Mouse (Mus musculus): ENCODE data around the gene Il1r1.

DNA sequence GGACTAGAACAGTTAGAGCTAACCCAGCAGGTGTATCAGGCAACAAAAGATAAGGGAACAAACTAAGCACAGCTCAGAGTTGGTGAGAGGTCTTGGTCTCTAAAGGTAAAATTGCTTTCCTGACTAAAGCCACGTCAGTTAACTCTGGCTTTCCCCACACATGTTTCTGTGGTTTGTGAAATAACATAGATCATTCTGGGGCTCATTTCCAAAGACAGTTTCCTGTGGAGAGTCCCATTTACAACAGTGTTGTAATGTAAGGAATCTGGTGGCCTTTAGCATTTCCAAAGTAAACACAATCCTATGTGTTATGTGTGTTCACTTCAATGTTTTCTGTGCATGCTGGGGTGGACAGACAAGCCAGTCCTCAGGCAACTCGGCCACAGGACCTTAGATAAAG lies 134.9 kb downstream of the Il1r1 start:
- TF ChIP-seq CTCF (IDR thresholded peaks at IDR 0.05; ENCODE audit: borderline replicate concordance, extremely low read depth, insufficient read depth, insufficient read length), result no peak
- no peak for TF ChIP-seq POLR2A (IDR thresholded peaks at IDR 0.05; ENCODE audit: borderline replicate concordance, extremely low read depth, insufficient read depth, insufficient read length, poor library complexity, severe bottlenecking)

All from brain, embryonic 14.5 days (tissue).